Mouse (Mus musculus) small intestine, adult 2 months (tissue): ENCODE measurements around the gene 0610009B22Rik. TPM values are rescaled to one million over a fixed set of nuclear protein-coding genes. Genes with fewer than 3 reads are reported as not detected.

ENCODE experiments used
- H3K27ac ChIP-seq: fragments of 200-500 bp; 2 replicates; pipeline ENCODE4 v1.5.1; 2012; ENCODE audit warnings: low read depth, low read length, control low read depth, inconsistent platforms; ENCODE audit not compliant: insufficient read depth
- H3K27me3 ChIP-seq: fragments of 200-500 bp; 2 replicates; pipeline ENCODE4 v1.6.1; 2012; ENCODE audit warnings: mild to moderate bottlenecking, moderate library complexity, low read length, inconsistent platforms; ENCODE audit not compliant: control insufficient read depth, insufficient read depth
- H3K36me3 ChIP-seq: fragments of 200-500 bp; 2 replicates; pipeline ENCODE4 v1.6.1; 2012; ENCODE audit warnings: mild to moderate bottlenecking, low read length, control low read depth, inconsistent platforms; ENCODE audit not compliant: control insufficient read depth, insufficient read depth
- H3K4me1 ChIP-seq: fragments of 200-500 bp; 2 replicates; pipeline ENCODE4 v1.6.1; 2012; ENCODE audit warnings: low read length, inconsistent platforms, mixed read lengths; ENCODE audit not compliant: control insufficient read depth, insufficient read depth, insufficient read length
- H3K4me3 ChIP-seq: fragments of 200-500 bp; 2 replicates; pipeline ENCODE4 v1.5.1; 2012; ENCODE audit warnings: low read depth, mild to moderate bottlenecking, control low read depth, inconsistent platforms, low read length, moderate library complexity
- CTCF ChIP-seq: fragments of 200-500 bp; IDR thresholded peaks from 2 replicates; pipeline ENCODE4 v1.5.1; 2012; ENCODE audit warnings: low read depth, mild to moderate bottlenecking, control low read depth, inconsistent platforms, low read length, moderate library complexity, mixed read lengths; ENCODE audit not compliant: insufficient replicate concordance, insufficient read length; ENCODE audit errors: extremely low read depth
- POLR2A ChIP-seq: fragments of 200-500 bp; IDR thresholded peaks from 2 replicates; pipeline ENCODE4 v1.6.1; 2012; ENCODE audit warnings: low read depth, mild to moderate bottlenecking, control low read depth, inconsistent platforms, low read length, moderate library complexity
- WGBS: fragments of 180-500 bp; shearing (Covaris S2); methylation state at CpG from one replicate; pipeline ENCODE4 v1.1.7; 2018; 5-methylcytosine and 5-hydroxymethylcytosine counted together
- polyA plus RNA-seq: library from polyadenylated mRNA; depleted of rRNA; stranded (reverse); fragments of >200 nt; gene quantifications from 2 replicates; pipeline ENCODE4 v1.2.3, GENCODE M21; 2012

0610009B22Rik gene
- polyA plus RNA-seq, 1 experiment = 3.0 TPM

GRCm38 (mm10) chr11:51658705-51659104, 30.0 kb downstream of the 0610009B22Rik start:
- no peaks in the 10 kb centered on the region for H3K27me3 ChIP-seq
- no peak overlapping the region for H3K4me3 ChIP-seq
- H3K36me3 ChIP-seq = no peaks in the 10 kb centered on the region
- WGBS = 13% methylated on average over 6 of the region's 6 CpGs
- H3K27ac ChIP-seq = no peak overlapping the region
- no peak for TF ChIP-seq CTCF
- no peak for TF ChIP-seq POLR2A
- peaks cover 9% of the 10 kb centered on the region for H3K4me1 ChIP-seq

GRCm38 (mm10) chr11:51658291-51658690, 30.4 kb downstream of the 0610009B22Rik start:
- Histone ChIP-seq H3K4me3 (no peak overlapping the region), H3K36me3 (no peaks in the 10 kb centered on the region), H3K4me1 (peaks cover 9% of the 10 kb centered on the region), H3K27ac (no peak overlapping the region), H3K27me3 (no peaks in the 10 kb centered on the region)
- TF ChIP-seq POLR2A = no peak
- TF ChIP-seq CTCF = no peak
- WGBS = 17% methylated on average over 7 of the region's 7 CpGs

GRCm38 (mm10) chr11:51656798-51657521, 31.7 kb downstream of the 0610009B22Rik start:
- H3K36me3 ChIP-seq = no peaks in the 10 kb centered on the region
- H3K4me1 ChIP-seq = peaks cover 9% of the 10 kb centered on the region
- TF ChIP-seq POLR2A (no peak), CTCF (no peak)
- H3K27ac ChIP-seq = no peak overlapping the region
- no peak overlapping the region for H3K4me3 ChIP-seq
- no peaks in the 10 kb centered on the region for H3K27me3 ChIP-seq
- 80% methylated on average over 10 of the region's 10 CpGs for WGBS

- no peak for TF ChIP-seq POLR2A
- Histone ChIP-seq H3K4me1 (peaks cover 14% of the 10 kb centered on the region), H3K36me3 (no peaks in the 10 kb centered on the region), H3K27me3 (no peaks in the 10 kb centered on the region), H3K4me3 (no peak overlapping the region), H3K27ac (no peak overlapping the region)
- 97% methylated on average over 3 of the region's 3 CpGs for WGBS
These were observed 33.8 kb downstream of the 0610009B22Rik start for GRCm38 (mm10) chr11:51654891-51655290.

GRCm38 (mm10) chr11:51653736-51654135, 34.9 kb downstream of the 0610009B22Rik start:
- 78% methylated on average over 6 of the region's 6 CpGs for WGBS
- Histone ChIP-seq H3K27me3 (no peaks in the 10 kb centered on the region), H3K27ac (no peak overlapping the region), H3K36me3 (no peaks in the 10 kb centered on the region), H3K4me1 (peaks cover 10% of the 10 kb centered on the region), H3K4me3 (no peak overlapping the region)
- TF ChIP-seq POLR2A = no peak
- TF ChIP-seq CTCF = no peak

- TF ChIP-seq CTCF (no peak), POLR2A (no peak)
- Histone ChIP-seq H3K27me3 (no peaks in the 10 kb centered on the region), H3K27ac (no peak overlapping the region), H3K36me3 (no peaks in the 10 kb centered on the region), H3K4me3 (no peak overlapping the region), H3K4me1 (peaks cover 5% of the 10 kb centered on the region)
- 82% methylated on average over 4 of the region's 4 CpGs for WGBS
These were observed 35.7 kb downstream of the 0610009B22Rik start for GRCm38 (mm10) chr11:51652889-51653418.

GRCm38 (mm10) chr11:51650691-51651515, 37.8 kb downstream of the 0610009B22Rik start, which contains the start of the genes N4bp3 and D930048N14Rik:
Gene N4bp3 (minus strand): TSS chr11:51650842.
Gene D930048N14Rik (plus strand): TSS chr11:51650954.
- TF ChIP-seq POLR2A (no peak; the same call in 1 of the 2 replicates), CTCF (no peak)
- Histone ChIP-seq H3K36me3 (no peaks in the 10 kb centered on the region), H3K27ac (peak within 1 kb of the TSS; percentile 53), H3K4me3 (peak within 1 kb of the TSS; percentile 93), H3K4me1 (peaks cover 13% of the 10 kb centered on the region), H3K27me3 (no peaks in the 10 kb centered on the region)
- WGBS = 2% methylated on average over 70 of the region's 70 CpGs
